Mouse (Mus musculus) ovary, postnatal 10 days (tissue): ENCODE measurements around the gene H2-T22.
"Not testable (repeated sequence)": the region's sequence is repeated elsewhere in the genome, so short reads cannot be mapped to it uniquely, and the experiment has no call there.

Source experiments
- DNase-seq: peaks from one replicate; pipeline ENCODE4 v3.0.0; 2022; ENCODE audit warnings: low spot score

H2-T22 gene

GRCm38 (mm10) chr17:36028879-36029619, 13.5 kb downstream of the H2-T22 start:
- no peak for DNase-seq

- DNase-seq: no peak
These were observed 14.9 kb downstream of the H2-T22 start for GRCm38 (mm10) chr17:36027663-36028062.

- DNase-seq: no peak
These were observed 16.6 kb downstream of the H2-T22 start for GRCm38 (mm10) chr17:36025901-36026300.

- no peak for DNase-seq
These were observed 17.4 kb downstream of the H2-T22 start for GRCm38 (mm10) chr17:36025197-36025596.

- DNase-seq: no peak
These were observed 18.6 kb downstream of the H2-T22 start for GRCm38 (mm10) chr17:36023710-36024654.

GRCm38 (mm10) chr17:36022922-36023321, 19.6 kb downstream of the H2-T22 start:
- DNase-seq: no peak

- DNase-seq: no peak
These were observed 20.4 kb downstream of the H2-T22 start for GRCm38 (mm10) chr17:36022098-36022497.

- no peak for DNase-seq
These were observed 21.2 kb downstream of the H2-T22 start for GRCm38 (mm10) chr17:36021309-36021708.

- peak; percentile 21 for DNase-seq
These were observed 22.1 kb downstream of the H2-T22 start, which contains the start of gene H2-T24 for GRCm38 (mm10) chr17:36020191-36021073. Gene H2-T24, minus strand, starts transcription at chr17:36020560.

GRCm38 (mm10) chr17:36019519-36019918, 23.0 kb downstream of the H2-T22 start:
- DNase-seq: no peak

- no peak for DNase-seq
These were observed 23.6 kb downstream of the H2-T22 start for GRCm38 (mm10) chr17:36018979-36019378.

- no peak for DNase-seq
These were observed 25.5 kb downstream of the H2-T22 start for GRCm38 (mm10) chr17:36017046-36017445.

GRCm38 (mm10) chr17:36014977-36015376, 27.6 kb downstream of the H2-T22 start:
- DNase-seq: no peak

GRCm38 (mm10) chr17:36004409-36004808, 38.1 kb downstream of the H2-T22 start:
- DNase-seq: not testable (repeated sequence)

- no peak for DNase-seq
These were observed 39.2 kb downstream of the H2-T22 start for GRCm38 (mm10) chr17:36003331-36003730.

GRCm38 (mm10) chr17:36001966-36002365, 40.6 kb downstream of the H2-T22 start:
- no peak for DNase-seq

GRCm38 (mm10) chr17:36001121-36001897, 41.2 kb downstream of the H2-T22 start:
- DNase-seq: no peak

GRCm38 (mm10) chr17:36000349-36000748, 42.2 kb downstream of the H2-T22 start:
- DNase-seq: no peak

- DNase-seq: no peak
These were observed 43.2 kb downstream of the H2-T22 start for GRCm38 (mm10) chr17:35999356-35999755.

- no peak for DNase-seq
These were observed 43.8 kb downstream of the H2-T22 start for GRCm38 (mm10) chr17:35998545-35999305.
